Mouse (Mus musculus) myocyte (in vitro differentiated cells): ENCODE data around the gene Ms4a18.

Experiments used
- CEBPB ChIP-seq: IDR thresholded peaks from 2 replicates; pipeline ENCODE4 v1.6.1; 2011; ENCODE audit warnings: mild to moderate bottlenecking, moderate library complexity; ENCODE audit not compliant: poor library complexity, insufficient read depth, severe bottlenecking
- E2F4 ChIP-seq: IDR thresholded peaks from one replicate; pipeline ENCODE4 v1.6.1; 2011; ENCODE audit warnings: mild to moderate bottlenecking, control low read depth, moderate library complexity; ENCODE audit not compliant: insufficient read depth
- MAX ChIP-seq: IDR thresholded peaks from one replicate; pipeline ENCODE4 v1.6.1; 2011; ENCODE audit warnings: low read depth, mild to moderate bottlenecking, control low read depth
- MYOD1 ChIP-seq, 3 experiments: IDR thresholded peaks; one replicate each; pipeline ENCODE4 v1.6.1; 2011; ENCODE audit warnings: control low read depth in 2 of 3, low read depth in 2 of 3, mild to moderate bottlenecking in 2 of 3, moderate library complexity in 1 of 3; ENCODE audit not compliant: insufficient read length in 2 of 3, control insufficient read depth in 1 of 3
- MYOG ChIP-seq, 3 experiments: IDR thresholded peaks; one replicate each; pipeline ENCODE4 v1.6.1; 2011; ENCODE audit warnings: control low read depth in 2 of 3, low read depth in 2 of 3, mild to moderate bottlenecking in 2 of 3; ENCODE audit not compliant: insufficient read length in 2 of 3, control insufficient read depth in 1 of 3, insufficient read depth in 1 of 3
- POLR2A ChIP-seq: IDR thresholded peaks from one replicate; pipeline ENCODE4 v1.6.1; 2011; ENCODE audit warnings: low read depth, mild to moderate bottlenecking, control low read depth, moderate library complexity; ENCODE audit not compliant: insufficient read length
- POLR2AphosphoS2 ChIP-seq: IDR thresholded peaks from one replicate; pipeline ENCODE4 v1.6.1; 2011; ENCODE audit warnings: low read depth, control low read depth; ENCODE audit not compliant: insufficient read length
- REST ChIP-seq: IDR thresholded peaks from one replicate; pipeline ENCODE4 v1.6.1; 2011; ENCODE audit warnings: mild to moderate bottlenecking, control low read depth, moderate library complexity; ENCODE audit not compliant: insufficient read depth, insufficient read length
- TCF12 ChIP-seq: IDR thresholded peaks from one replicate; pipeline ENCODE4 v1.6.1; 2011; ENCODE audit warnings: mild to moderate bottlenecking, control low read depth; ENCODE audit not compliant: poor library complexity, insufficient read depth, severe bottlenecking
- TCF3 ChIP-seq: IDR thresholded peaks from one replicate; pipeline ENCODE4 v1.6.1; 2011; ENCODE audit warnings: low read depth, control low read depth; ENCODE audit not compliant: insufficient read length
- USF1 ChIP-seq: IDR thresholded peaks from one replicate; pipeline ENCODE4 v1.6.1; 2011; ENCODE audit warnings: low read depth, mild to moderate bottlenecking, control low read depth, moderate library complexity

DNA sequence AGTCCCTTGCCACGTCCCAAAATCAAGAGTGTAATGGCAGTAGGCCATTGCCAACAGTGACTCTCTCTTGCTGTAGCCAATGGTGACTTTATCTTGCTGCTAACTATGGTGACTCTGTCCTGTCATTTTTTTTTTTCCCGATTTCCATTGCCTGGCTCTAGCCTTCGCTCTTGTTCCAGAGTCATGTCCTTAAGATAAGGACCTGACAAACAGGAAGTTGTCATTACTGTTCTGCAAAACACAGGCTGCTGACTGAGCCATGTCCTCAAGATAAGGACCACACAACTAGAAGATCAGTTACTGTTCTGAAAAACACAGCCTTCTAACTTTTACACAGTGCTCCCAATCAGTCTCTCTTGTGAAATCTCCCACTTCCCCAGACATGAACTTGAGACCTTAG, 47.4 kb downstream of the Ms4a18 start:
- TF ChIP-seq MAX = no peak
- TF ChIP-seq POLR2A = no peak
- no peak for TF ChIP-seq MYOD1 (IDR thresholded peaks at IDR 0.05; ENCODE audit: control insufficient read depth in 1 of 3, insufficient read length in 2 of 3, low read depth in 2 of 3)
- no peak for TF ChIP-seq E2F4
- no peak for TF ChIP-seq TCF12
- TF ChIP-seq CEBPB = no peak
- TF ChIP-seq TCF3 = no peak
- no peak for TF ChIP-seq USF1
- TF ChIP-seq MYOG (IDR thresholded peaks at IDR 0.05; ENCODE audit: control insufficient read depth in 1 of 3, insufficient read depth in 1 of 3, insufficient read length in 2 of 3, low read depth in 2 of 3) = no peak
- TF ChIP-seq REST = no peak
- TF ChIP-seq POLR2AphosphoS2 = no peak
